Mouse (Mus musculus): ENCODE data around the gene Tnik. TPM values are rescaled to one million over a fixed set of nuclear protein-coding genes. Genes with fewer than 3 reads are reported as not detected.

Gene Tnik
- polyA plus RNA-seq, 1 experiment = 0.21 TPM

- Histone ChIP-seq H3K79me2 (ENCODE audit: control insufficient read depth, insufficient read depth) (no peaks in the 10 kb centered on the region), H3K79me3 (ENCODE audit: low read depth) (no peaks in the 10 kb centered on the region), H3K4me3 (ENCODE audit: insufficient read depth, poor library complexity, severe bottlenecking) (no peak overlapping the region), H3K36me3 (ENCODE audit: control insufficient read depth, insufficient read depth) (no peaks in the 10 kb centered on the region), H3K27me3 (ENCODE audit: control insufficient read depth, insufficient read depth, insufficient read length) (no peaks in the 10 kb centered on the region), H3ac (ENCODE audit: control insufficient read depth, insufficient read length, low read depth) (no peak overlapping the region)
- no peak for TF ChIP-seq CEBPB (IDR thresholded peaks at IDR 0.05; ENCODE audit: low read depth)
- no peak for TF ChIP-seq MYOG (IDR thresholded peaks at IDR 0.05; ENCODE audit: control insufficient read depth, extremely low read depth, insufficient read length)
- TF ChIP-seq USF1 (IDR thresholded peaks at IDR 0.05; ENCODE audit: low read depth) = no peak
- TF ChIP-seq CTCF (IDR thresholded peaks at IDR 0.05; ENCODE audit: control insufficient read depth, insufficient read depth, insufficient read length) = no peak
- no peak for TF ChIP-seq MYOD1 (IDR thresholded peaks at IDR 0.05; ENCODE audit: control insufficient read depth, insufficient read length, low read depth)
- no peak for TF ChIP-seq FOSL1 (IDR thresholded peaks at IDR 0.05; ENCODE audit: insufficient read depth, low read length, poor library complexity, severe bottlenecking)
- TF ChIP-seq MAX (IDR thresholded peaks at IDR 0.05) = no peak
These were observed 234.5 kb downstream of the Tnik start for GRCm38 (mm10) chr3:28497503-28497857.

- H3K36me3 ChIP-seq (ENCODE audit: control insufficient read depth, insufficient read depth) = no peaks in the 10 kb centered on the region
- H3ac ChIP-seq (ENCODE audit: control insufficient read depth, insufficient read length, low read depth) = no peak overlapping the region
- no peak overlapping the region for H3K4me3 ChIP-seq (ENCODE audit: insufficient read depth, poor library complexity, severe bottlenecking)
- no peaks in the 10 kb centered on the region for H3K79me3 ChIP-seq (ENCODE audit: low read depth)
- H3K27me3 ChIP-seq (ENCODE audit: control insufficient read depth, insufficient read depth, insufficient read length) = no peaks in the 10 kb centered on the region
- TF ChIP-seq MYOG (IDR thresholded peaks at IDR 0.05; ENCODE audit: control insufficient read depth, extremely low read depth, insufficient read length) (no peak), USF1 (IDR thresholded peaks at IDR 0.05; ENCODE audit: low read depth) (no peak), MYOD1 (IDR thresholded peaks at IDR 0.05; ENCODE audit: control insufficient read depth, insufficient read length, low read depth) (no peak), FOSL1 (IDR thresholded peaks at IDR 0.05; ENCODE audit: insufficient read depth, low read length, poor library complexity, severe bottlenecking) (no peak), MAX (IDR thresholded peaks at IDR 0.05) (no peak), CTCF (IDR thresholded peaks at IDR 0.05; ENCODE audit: control insufficient read depth, insufficient read depth, insufficient read length) (no peak), CEBPB (IDR thresholded peaks at IDR 0.05; ENCODE audit: low read depth) (no peak)
- no peaks in the 10 kb centered on the region for H3K79me2 ChIP-seq (ENCODE audit: control insufficient read depth, insufficient read depth)
These were observed 239.7 kb downstream of the Tnik start for GRCm38 (mm10) chr3:28502697-28503096.

GRCm38 (mm10) chr3:28509337-28509935 lies 246.4 kb downstream of the Tnik start:
- Histone ChIP-seq H3K79me2 (ENCODE audit: control insufficient read depth, insufficient read depth) (no peaks in the 10 kb centered on the region), H3K79me3 (ENCODE audit: low read depth) (no peaks in the 10 kb centered on the region), H3K4me3 (ENCODE audit: insufficient read depth, poor library complexity, severe bottlenecking) (no peak overlapping the region), H3ac (ENCODE audit: control insufficient read depth, insufficient read length, low read depth) (no peak overlapping the region), H3K36me3 (ENCODE audit: control insufficient read depth, insufficient read depth) (no peaks in the 10 kb centered on the region), H3K27me3 (ENCODE audit: control insufficient read depth, insufficient read depth, insufficient read length) (no peaks in the 10 kb centered on the region)
- TF ChIP-seq USF1 (IDR thresholded peaks at IDR 0.05; ENCODE audit: low read depth) (no peak), CEBPB (IDR thresholded peaks at IDR 0.05; ENCODE audit: low read depth) (no peak), FOSL1 (IDR thresholded peaks at IDR 0.05; ENCODE audit: insufficient read depth, low read length, poor library complexity, severe bottlenecking) (no peak), MYOD1 (IDR thresholded peaks at IDR 0.05; ENCODE audit: control insufficient read depth, insufficient read length, low read depth) (no peak), MAX (IDR thresholded peaks at IDR 0.05) (no peak), MYOG (IDR thresholded peaks at IDR 0.05; ENCODE audit: control insufficient read depth, extremely low read depth, insufficient read length) (no peak), CTCF (IDR thresholded peaks at IDR 0.05; ENCODE audit: control insufficient read depth, insufficient read depth, insufficient read length) (no peak)

- no peaks in the 10 kb centered on the region for H3K79me2 ChIP-seq (ENCODE audit: control insufficient read depth, insufficient read depth)
- TF ChIP-seq MYOD1 (IDR thresholded peaks at IDR 0.05; ENCODE audit: control insufficient read depth, insufficient read length, low read depth) (no peak), FOSL1 (IDR thresholded peaks at IDR 0.05; ENCODE audit: insufficient read depth, low read length, poor library complexity, severe bottlenecking) (peak; percentile 38)
- H3K4me3 ChIP-seq (ENCODE audit: insufficient read depth, poor library complexity, severe bottlenecking) = no peak overlapping the region
- H3K27me3 ChIP-seq (ENCODE audit: control insufficient read depth, insufficient read depth, insufficient read length) = no peaks in the 10 kb centered on the region
- no peaks in the 10 kb centered on the region for H3K79me3 ChIP-seq (ENCODE audit: low read depth)
- H3K36me3 ChIP-seq (ENCODE audit: control insufficient read depth, insufficient read depth) = no peaks in the 10 kb centered on the region
- H3ac ChIP-seq (ENCODE audit: control insufficient read depth, insufficient read length, low read depth) = no peak overlapping the region
These were observed 260.0 kb downstream of the Tnik start for GRCm38 (mm10) chr3:28523004-28523482.

GRCm38 (mm10) chr3:28523541-28524165 lies 260.6 kb downstream of the Tnik start:
- Histone ChIP-seq H3ac (ENCODE audit: control insufficient read depth, insufficient read length, low read depth) (no peak overlapping the region), H3K36me3 (ENCODE audit: control insufficient read depth, insufficient read depth) (no peaks in the 10 kb centered on the region), H3K4me3 (ENCODE audit: insufficient read depth, poor library complexity, severe bottlenecking) (no peak overlapping the region), H3K79me3 (ENCODE audit: low read depth) (no peaks in the 10 kb centered on the region), H3K79me2 (ENCODE audit: control insufficient read depth, insufficient read depth) (no peaks in the 10 kb centered on the region), H3K27me3 (ENCODE audit: control insufficient read depth, insufficient read depth, insufficient read length) (no peaks in the 10 kb centered on the region)
- TF ChIP-seq CTCF (IDR thresholded peaks at IDR 0.05; ENCODE audit: control insufficient read depth, insufficient read depth, insufficient read length) (no peak), MAX (IDR thresholded peaks at IDR 0.05) (no peak), CEBPB (IDR thresholded peaks at IDR 0.05; ENCODE audit: low read depth) (no peak), USF1 (IDR thresholded peaks at IDR 0.05; ENCODE audit: low read depth) (no peak), MYOG (IDR thresholded peaks at IDR 0.05; ENCODE audit: control insufficient read depth, extremely low read depth, insufficient read length) (no peak), FOSL1 (IDR thresholded peaks at IDR 0.05; ENCODE audit: insufficient read depth, low read length, poor library complexity, severe bottlenecking) (no peak), MYOD1 (IDR thresholded peaks at IDR 0.05; ENCODE audit: control insufficient read depth, insufficient read length, low read depth) (no peak)

All from C2C12 (cell line).